Mouse (Mus musculus) thymus, adult 2 months (tissue): ENCODE results near the gene Smim20. TPM values are rescaled to one million over a fixed set of nuclear protein-coding genes. Genes with fewer than 3 reads are reported as not detected.

Source experiments
- DNase-seq: peaks from one replicate; pipeline ENCODE4 v3.0.0; 2021
- H3K27ac ChIP-seq: fragments of 200-500 bp; 2 replicates; pipeline ENCODE4 v1.5.1; 2012; ENCODE audit warnings: low read length, control low read depth; ENCODE audit not compliant: control insufficient read depth, insufficient read depth
- H3K27me3 ChIP-seq: fragments of 200-500 bp; 2 replicates; pipeline ENCODE4 v1.6.1; 2012; ENCODE audit warnings: mild to moderate bottlenecking, low read length, moderate library complexity, mixed read lengths; ENCODE audit not compliant: control insufficient read depth, insufficient read depth
- H3K36me3 ChIP-seq: fragments of 200-500 bp; 2 replicates; pipeline ENCODE4 v1.6.1; 2012; ENCODE audit warnings: mild to moderate bottlenecking, low read length, moderate library complexity; ENCODE audit not compliant: control insufficient read depth, insufficient read depth
- H3K4me1 ChIP-seq: fragments of 200-500 bp; replicated peaks from 2 replicates; pipeline ENCODE4 v1.6.1; 2012; ENCODE audit warnings: low read length; ENCODE audit not compliant: control insufficient read depth, insufficient read depth
- H3K4me3 ChIP-seq: fragments of 200-500 bp; 2 replicates; pipeline ENCODE4 v1.5.1; 2012; ENCODE audit warnings: mild to moderate bottlenecking, low read length, control low read depth, moderate library complexity; ENCODE audit not compliant: control insufficient read depth, insufficient read depth
- CTCF ChIP-seq: fragments of 200-500 bp; IDR thresholded peaks from 2 replicates; pipeline ENCODE4 v1.5.1; 2012; ENCODE audit warnings: mild to moderate bottlenecking, control low read depth, low read length, moderate library complexity, borderline replicate concordance; ENCODE audit not compliant: control insufficient read depth, poor library complexity, insufficient read depth; ENCODE audit errors: extremely low read depth
- POLR2A ChIP-seq: fragments of 200-500 bp; IDR thresholded peaks from 2 replicates; pipeline ENCODE4 v1.6.1; 2012; ENCODE audit warnings: mild to moderate bottlenecking, low read length, control low read depth, moderate library complexity; ENCODE audit not compliant: control insufficient read depth, poor library complexity, insufficient read depth; ENCODE audit errors: extremely low read depth
- WGBS: fragments of 180-500 bp; shearing (Covaris S2); methylation state at CpG from one replicate; pipeline ENCODE4 v1.1.7; 2018; 5-methylcytosine and 5-hydroxymethylcytosine counted together
- polyA plus RNA-seq: library from polyadenylated mRNA; depleted of rRNA; stranded (reverse); fragments of >200 nt; gene quantifications from 2 replicates; pipeline ENCODE4 v1.2.3, GENCODE M21; 2012

Gene Smim20
- polyA plus RNA-seq, 1 experiment = 52.3 TPM

DNA sequence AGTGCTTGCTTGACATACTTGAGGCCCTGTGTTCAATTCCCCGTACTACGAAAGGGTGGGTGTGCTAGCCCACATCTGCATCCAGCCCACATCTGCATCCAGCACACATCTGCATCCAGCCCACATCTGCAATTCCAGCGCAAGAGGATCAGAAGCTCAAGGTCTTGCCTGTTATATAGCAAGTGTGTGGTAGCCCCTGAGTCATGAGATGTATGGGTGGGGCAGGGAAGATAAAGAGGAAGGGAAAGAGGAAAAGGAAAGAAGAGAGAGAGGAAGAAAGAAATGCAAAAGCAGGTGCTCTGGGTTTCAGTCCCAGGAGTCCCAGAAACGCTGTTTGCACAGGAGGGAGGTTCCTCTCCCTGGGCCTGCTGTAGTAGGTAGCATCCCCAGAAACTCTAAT is 15.6 kb downstream of the Smim20 start:
- DNase-seq = no peak
- Histone ChIP-seq H3K4me3 (no peak overlapping the region), H3K27ac (no peak overlapping the region), H3K27me3 (no peaks in the 10 kb centered on the region), H3K36me3 (peaks cover 17% of the 10 kb centered on the region), H3K4me1 (no peaks in the 10 kb centered on the region)
- TF ChIP-seq POLR2A (no peak), CTCF (no peak)
- 87% methylated on average over 4 of the region's 4 CpGs for WGBS

DNA sequence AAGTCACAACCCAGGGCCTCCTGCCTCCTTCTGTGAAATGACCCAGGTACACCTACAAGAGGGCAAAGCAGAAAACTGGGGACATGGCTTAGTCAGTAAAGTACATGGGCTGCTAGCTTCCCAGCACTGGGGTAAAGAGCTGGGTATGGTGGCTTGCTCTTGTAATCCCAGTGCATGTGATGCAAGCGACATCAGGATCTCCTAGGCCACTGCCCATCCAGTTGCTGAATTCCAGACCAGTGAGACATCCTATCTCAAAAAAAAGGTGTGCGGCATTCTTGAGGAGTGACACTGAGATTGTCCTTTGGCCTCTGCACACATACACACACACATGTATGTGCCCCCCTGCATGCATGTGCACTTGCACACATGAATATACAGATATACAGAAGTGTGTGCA is 19.5 kb downstream of the Smim20 start:
- Histone ChIP-seq H3K36me3 (no peaks in the 10 kb centered on the region), H3K4me1 (no peaks in the 10 kb centered on the region), H3K4me3 (no peak overlapping the region), H3K27me3 (no peaks in the 10 kb centered on the region), H3K27ac (no peak overlapping the region)
- WGBS = 95% methylated on average over 2 of the region's 2 CpGs
- no peak for TF ChIP-seq CTCF
- TF ChIP-seq POLR2A = no peak
- no peak for DNase-seq

DNA sequence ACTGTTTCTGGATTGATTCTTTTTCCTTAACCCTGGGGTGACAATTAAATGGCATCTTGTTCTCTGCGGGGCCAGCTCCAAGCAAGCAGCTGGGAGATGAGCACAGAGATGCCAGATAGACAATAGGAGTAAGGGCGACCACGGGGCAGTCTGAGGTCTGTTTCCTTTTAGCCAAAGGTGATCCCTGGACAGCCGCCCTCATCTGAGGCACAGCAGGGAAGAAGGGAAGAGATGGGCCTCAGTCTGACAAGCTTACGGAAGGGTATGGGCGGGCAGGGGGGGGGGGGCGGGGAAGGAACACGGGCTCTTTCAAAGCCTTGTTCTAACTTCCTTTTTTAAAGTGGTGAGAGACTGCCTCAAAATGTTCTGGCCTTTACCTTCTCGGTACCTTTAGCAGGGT is 22.6 kb downstream of the Smim20 start:
- DNase-seq = no peak
- no peaks in the 10 kb centered on the region for H3K36me3 ChIP-seq
- no peak overlapping the region for H3K27ac ChIP-seq
- H3K4me1 ChIP-seq = no peaks in the 10 kb centered on the region
- no peaks in the 10 kb centered on the region for H3K27me3 ChIP-seq
- WGBS = 20% methylated on average over 9 of the region's 9 CpGs
- no peak for TF ChIP-seq CTCF
- no peak for TF ChIP-seq POLR2A
- H3K4me3 ChIP-seq = no peak overlapping the region

DNA sequence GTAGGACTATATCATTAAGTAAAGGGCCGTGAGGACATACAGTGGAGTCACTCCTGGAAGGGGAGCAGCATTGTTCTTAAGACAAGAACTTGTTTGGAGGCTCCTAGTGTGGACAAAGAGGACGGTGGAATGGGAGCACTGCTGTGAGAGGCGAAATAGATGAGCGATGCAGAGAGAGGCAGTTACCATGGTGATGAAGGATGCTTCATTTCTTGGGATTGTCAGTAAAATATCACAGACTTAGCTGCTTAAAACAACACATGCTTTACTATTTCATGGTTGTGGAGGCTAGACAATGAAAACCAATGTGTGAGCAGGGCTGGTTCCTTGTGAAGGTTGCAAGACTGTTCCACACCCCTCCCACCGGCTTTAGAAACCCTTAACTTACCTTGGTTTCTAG is 27.7 kb downstream of the Smim20 start:
- Histone ChIP-seq H3K27ac (no peak overlapping the region), H3K4me3 (no peak overlapping the region), H3K27me3 (no peaks in the 10 kb centered on the region), H3K4me1 (no peaks in the 10 kb centered on the region), H3K36me3 (no peaks in the 10 kb centered on the region)
- DNase-seq = no peak
- WGBS = 94% methylated on average over 5 of the region's 5 CpGs
- no peak for TF ChIP-seq POLR2A
- no peak for TF ChIP-seq CTCF

DNA sequence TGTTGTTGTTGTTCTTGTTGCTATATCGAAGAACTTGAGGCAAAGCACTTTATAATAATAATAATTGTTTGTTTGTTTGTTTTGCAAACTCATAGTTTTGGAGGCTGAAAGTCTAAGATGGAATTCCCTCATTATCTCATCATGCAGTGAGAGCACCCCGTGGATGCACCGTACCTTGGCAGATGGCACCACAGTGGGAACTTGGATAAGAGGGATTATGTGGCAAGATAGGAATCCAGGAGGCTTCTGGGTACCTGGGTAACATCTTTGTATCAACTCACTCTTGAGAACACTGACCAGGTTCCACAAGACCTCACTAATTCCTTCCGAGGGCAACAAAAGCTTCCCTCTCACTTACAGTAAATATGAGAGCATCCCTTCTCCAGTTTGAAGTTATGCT is 30.1 kb downstream of the Smim20 start:
- no peak for TF ChIP-seq CTCF
- TF ChIP-seq POLR2A = no peak
- no peak for DNase-seq
- 93% methylated on average over 4 of the region's 4 CpGs for WGBS

DNA sequence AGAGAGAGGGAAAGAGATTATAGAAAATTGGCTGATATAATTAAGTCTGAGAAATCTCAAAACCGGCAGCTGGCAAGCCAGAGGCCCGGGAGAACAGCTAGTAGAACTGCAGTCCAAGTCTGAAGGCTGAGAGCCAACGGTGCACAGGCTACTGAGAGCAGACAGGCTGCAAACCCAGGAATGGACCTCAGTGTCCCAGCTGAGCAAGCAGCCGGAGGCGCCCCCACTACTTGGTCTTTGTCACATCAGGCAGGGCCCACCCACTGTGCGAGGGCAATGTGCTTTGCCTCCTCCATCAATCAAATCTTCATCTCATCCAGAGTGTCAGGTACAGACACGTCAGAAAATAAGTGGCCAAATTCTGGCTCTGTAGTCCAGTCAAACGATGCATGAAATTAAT is 34.6 kb downstream of the Smim20 start:
- no peaks in the 10 kb centered on the region for H3K27me3 ChIP-seq
- WGBS = 84% methylated on average over 8 of the region's 8 CpGs
- H3K4me1 ChIP-seq = no peaks in the 10 kb centered on the region
- TF ChIP-seq POLR2A (no peak), CTCF (no peak)
- no peak for DNase-seq
- no peak overlapping the region for H3K27ac ChIP-seq
- no peak overlapping the region for H3K4me3 ChIP-seq
- no peaks in the 10 kb centered on the region for H3K36me3 ChIP-seq

More for the DNA sequence above, 30.1 kb downstream of the Smim20 start:
- H3K4me3 ChIP-seq = no peak overlapping the region
- H3K27me3 ChIP-seq = no peaks in the 10 kb centered on the region
- H3K27ac ChIP-seq = no peak overlapping the region
- H3K4me1 ChIP-seq = no peaks in the 10 kb centered on the region
- no peaks in the 10 kb centered on the region for H3K36me3 ChIP-seq
